Mouse (Mus musculus) heart, adult 2 months (tissue): ENCODE results near the gene Npas4.
A peak's percentile ranks its signal among the peaks of the same experiment; 100 is the strongest.

Experiments used
- CTCF ChIP-seq: fragments of 200-600 bp; IDR thresholded peaks from 2 replicates; pipeline ENCODE4 v1.8.1; 2022; ENCODE audit warnings: antibody characterized with exemption, mild to moderate bottlenecking, moderate library complexity
- EP300 ChIP-seq: fragments of 200-500 bp; IDR thresholded peaks from 2 replicates; pipeline ENCODE4 v1.6.1; 2011; ENCODE audit warnings: low read depth, low read length, control low read depth; ENCODE audit not compliant: insufficient read depth

DNA sequence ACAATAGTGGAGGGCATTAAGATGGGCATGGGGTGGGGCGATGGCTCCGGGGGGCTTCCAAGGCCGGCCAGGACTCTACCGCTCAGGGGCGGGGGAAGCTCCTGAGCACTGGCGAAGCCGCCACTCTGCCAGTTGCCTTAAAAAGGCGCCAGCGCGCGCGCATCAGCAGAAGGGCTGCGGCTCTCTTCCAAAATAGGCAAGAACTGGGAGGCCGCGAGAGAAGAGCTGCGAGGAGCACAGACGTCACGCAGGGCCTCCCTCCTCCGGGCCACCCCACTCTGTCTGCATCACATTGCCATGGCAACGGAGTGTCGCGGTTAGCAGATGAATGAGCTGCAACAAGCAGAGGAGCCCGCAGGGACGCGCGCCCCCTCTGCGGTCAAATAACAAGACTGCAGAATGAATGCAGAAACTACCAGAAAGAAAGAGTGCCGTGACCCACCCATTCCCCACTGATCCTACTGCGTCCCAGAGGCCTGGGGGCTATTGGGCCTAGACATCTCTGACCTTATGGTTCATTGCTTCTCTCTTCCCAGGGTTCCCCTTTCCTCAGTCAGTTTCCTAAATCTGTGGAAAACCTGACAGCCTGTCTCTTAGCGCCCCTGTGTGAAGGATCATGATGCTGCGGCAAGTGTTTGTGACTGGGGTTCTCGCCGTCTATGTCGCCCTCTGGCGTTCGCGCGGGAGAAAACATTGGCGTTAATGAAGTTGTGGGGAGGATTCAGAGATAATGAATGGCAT is 11.7 kb upstream of the Npas4 start:
- TF ChIP-seq EP300 (peak; percentile 92), CTCF (peak; percentile 85)
